Mouse (Mus musculus): ENCODE data around the gene Dhdh.
A peak's percentile ranks its signal among the peaks of the same experiment; 100 is the strongest.
"Not testable (repeated sequence)": the region's sequence is repeated elsewhere in the genome, so short reads cannot be mapped to it uniquely, and the experiment has no call there.

Gene Dhdh

DNA sequence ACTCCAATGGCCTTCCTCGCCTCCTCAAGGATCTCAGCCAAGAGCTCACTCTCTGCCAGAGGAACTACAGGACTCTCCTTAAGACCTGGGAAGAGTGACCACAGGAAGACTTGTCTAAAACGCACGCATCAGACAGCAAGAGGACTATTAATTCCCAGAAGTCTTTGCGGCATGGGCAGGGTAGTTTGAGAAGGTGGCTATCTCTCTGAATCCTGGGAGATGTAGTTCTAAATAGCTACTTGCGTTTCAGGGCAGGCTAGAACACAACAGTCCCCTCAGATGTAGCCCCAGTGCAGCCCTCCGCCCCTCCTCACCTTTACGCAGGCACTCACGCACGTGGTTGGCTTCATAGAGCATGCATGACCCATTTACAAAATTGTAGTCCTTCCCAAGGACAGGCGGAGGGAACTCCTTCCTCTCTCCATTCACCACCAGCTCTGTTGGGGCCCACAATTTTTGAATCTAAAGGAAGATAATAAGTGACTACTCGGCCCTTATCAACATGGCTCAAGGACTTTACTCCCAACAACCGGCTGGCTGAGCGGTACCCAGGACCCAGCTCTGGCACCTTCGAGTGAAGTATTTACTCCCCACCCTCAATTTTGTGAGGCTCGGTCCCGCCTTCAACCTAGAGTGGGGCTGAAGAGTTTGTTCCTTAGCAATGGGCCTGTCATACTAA lies 13.2 kb downstream of the Dhdh start:
- no peak for DNase-seq (ENCODE audit: low read depth, low spot score)

DNA sequence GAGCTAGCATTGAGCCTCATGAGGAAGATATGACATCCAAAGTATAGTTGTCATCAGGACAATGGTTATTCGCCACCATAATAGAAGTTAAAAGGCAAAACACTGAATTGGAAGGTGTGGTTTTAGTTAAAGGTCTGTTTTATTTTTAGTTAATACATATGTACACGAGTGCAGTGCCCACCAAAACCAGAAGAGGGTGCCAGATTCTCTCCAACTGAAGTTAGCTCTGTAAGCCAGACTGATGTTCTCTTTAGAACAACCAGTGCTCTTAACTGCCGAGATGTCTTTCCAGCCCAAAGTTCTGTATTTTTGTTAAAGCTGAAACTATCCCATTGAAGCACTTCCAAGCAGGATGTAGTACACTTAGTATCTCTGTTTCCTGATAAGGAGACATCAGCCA lies 17.7 kb downstream of the Dhdh start:
- no peak for DNase-seq (ENCODE audit: low read depth, low spot score)

DNA sequence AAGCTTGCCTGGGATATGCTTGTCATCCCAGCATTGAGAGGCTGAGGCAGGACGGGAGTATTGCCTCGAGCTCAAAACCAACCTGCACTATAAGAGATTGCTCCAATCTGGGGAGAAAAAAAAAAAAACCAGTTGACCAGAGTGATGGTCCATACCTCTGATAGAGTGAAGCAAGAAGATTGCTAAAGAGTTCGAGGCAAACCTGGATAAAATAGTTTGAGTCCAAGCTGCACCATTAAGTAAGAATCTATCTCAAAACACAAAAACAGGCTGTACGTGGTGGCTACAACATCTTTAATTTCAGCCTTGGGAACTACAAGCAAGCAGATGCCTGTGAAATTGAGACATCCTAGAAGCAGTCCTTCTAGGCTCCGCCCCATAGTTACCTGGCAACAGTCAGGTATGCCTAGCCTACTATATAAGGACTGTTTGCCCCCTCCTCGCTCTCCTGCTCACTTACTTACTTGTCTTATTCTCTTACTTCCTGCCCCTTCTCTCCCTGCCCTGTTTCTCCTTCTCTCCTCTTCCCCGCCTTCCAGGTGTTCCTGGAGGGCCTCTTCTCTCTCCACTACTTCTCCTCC lies 21.4 kb downstream of the Dhdh start:
- no peak for DNase-seq (ENCODE audit: low read depth, low spot score)

DNA sequence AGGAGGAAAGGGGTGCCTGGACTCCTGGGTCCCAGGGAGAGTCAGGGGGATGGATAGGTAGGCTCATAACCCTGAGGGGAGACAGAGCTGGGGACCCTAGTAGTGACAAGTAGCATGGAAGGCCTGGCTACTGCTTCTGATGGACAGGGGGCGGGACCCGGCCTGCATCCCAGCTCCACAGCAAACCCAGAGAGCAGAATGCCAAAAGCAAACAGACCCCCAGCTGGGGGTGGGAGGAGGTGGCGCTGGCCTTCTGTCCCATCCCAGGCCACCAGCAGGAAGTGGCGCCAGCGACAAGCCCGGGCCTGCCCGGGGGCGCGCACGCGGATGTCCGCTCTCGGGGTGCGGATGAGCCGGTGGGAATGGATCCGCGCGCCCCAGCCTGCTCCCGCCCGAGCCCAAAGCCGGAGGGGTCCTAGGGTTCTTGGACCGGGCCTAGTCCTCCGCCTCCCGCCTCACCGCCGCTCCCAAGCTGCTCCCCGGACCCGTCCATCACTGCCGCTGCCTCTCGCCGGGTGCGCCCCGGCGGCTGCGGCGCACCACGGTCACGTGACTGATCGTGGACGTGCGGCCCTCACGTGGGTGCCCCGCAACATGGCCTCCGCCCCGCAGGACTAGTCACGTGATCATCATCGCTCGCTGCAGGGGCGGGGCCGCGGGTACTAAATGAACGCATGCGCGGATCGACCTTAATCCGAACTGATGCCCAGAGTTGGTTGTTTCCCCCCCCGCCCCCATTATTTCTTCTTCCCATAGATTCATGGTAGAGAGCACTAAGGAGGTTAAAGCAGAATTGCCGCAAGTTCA lies 22.1 kb downstream of the Dhdh start, which contains the start of gene Bax:
TSS of gene Bax (minus strand) at position 616 of the 807 bp plus-strand sequence.
- peak; percentile 91 for DNase-seq (ENCODE audit: low read depth, low spot score)

DNA sequence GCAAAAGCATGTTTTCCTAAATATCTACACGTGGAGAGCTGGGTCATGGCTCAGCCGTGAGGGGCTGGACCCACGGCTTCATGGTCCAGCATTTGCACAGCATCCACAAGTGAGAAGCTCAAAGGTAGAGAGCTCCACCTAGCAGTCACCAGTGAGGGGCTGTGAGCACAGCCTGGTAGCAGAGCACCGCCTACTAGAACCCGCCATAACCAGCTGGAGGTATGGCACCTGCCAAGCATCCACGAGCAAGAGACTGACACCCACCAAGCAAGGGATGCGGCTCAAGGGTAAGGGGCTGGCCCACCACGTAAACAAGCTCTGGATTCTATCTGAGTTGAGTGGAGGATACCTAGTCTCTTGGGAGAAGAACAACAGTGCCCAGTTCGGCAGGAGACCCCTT lies 23.1 kb downstream of the Dhdh start:
- no peak for DNase-seq (ENCODE audit: low read depth, low spot score)

DNA sequence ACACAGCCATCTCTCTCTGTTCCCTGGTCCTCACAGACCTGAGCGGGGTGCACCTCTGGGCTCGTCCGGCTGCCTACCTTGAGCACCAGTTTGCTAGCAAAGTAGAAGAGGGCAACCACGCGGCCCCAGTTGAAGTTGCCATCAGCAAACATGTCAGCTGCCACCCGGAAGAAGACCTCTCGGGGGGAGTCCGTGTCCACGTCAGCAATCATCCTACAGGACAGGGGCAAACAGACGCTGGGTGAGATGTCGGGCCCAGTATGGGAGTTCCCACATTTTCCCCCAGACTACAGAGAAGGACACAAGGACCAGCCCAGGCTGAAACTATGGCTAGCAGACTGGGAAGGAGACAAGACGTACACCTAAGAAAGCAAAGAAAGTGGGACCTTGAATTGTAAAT lies 23.5 kb downstream of the Dhdh start:
- no peak for DNase-seq (ENCODE audit: low read depth, low spot score)

DNA sequence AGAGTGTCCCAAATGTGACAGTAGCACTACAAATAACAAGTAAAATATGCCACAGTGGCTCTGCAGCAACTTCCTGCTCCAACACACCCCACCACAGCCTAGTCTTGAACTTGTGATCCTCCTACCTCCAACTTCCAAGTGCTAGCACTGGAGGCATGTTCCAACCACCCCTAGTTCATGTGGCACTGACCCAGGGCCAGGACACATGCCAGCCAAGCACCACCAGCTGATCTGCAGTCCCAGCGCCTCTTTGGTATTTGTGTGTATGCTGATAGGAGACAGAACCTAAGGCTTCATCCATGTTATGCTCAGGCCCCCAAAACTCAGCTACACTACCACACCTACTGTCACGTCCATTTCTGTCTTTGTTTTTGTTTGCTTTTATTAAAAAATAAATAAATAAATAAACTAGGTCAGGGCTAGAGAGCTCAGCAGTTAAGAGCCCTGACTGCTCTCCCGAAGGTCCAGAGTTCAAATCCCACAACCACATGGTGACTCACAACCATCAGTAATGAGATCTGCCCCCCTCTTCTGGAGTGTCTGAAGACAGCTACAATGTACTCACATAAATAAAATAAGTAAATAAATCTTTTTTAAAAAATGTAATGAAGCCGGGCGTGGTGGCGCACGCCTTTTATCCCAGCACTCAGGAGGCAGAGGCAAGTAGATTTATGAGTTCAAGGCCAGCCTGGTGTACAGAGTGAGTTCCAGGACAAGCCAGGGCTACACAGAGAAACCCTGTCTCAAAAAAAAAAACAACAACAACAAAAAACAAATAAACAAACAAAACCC lies 24.4 kb downstream of the Dhdh start:
- DNase-seq (ENCODE audit: low read depth, low spot score) = no peak

DNA sequence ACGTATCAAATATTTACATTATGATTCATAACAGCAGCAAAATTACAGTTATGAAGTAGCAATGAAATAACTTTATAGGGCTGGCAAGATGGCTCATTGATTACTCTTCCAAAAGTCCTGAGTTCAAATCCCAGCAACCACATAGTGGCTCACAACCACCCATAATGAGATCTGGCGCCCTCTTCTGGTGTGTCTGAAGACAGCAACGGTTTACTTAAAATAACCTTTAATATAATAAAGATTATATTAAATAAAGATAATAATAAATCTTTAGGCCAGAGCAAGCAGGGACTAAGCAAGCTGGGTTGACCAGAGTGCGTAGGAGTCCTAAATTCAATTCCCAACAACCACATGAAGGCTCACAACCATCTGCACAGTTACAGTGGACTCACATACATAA lies 25.7 kb downstream of the Dhdh start:
- DNase-seq (ENCODE audit: low read depth, low spot score) = not testable (repeated sequence)

DNA sequence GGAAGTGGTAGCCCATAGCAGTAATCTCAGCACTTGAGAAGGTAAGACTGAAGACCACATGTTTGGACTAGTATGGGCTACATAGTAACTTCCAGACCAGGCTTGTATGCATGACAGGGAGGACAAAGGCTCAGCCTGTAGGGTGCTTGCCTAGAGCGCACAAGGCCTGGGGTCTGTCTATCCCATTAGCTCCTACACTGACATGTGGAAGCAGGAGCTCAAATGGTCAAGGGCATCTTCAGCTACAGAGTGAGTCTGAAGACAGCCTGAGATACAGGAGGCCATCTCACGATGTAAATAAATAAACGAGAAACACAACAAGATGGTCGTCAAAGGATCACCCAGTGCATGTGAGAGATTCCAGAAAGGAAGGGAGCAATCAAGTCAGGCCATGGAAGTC lies 26.3 kb downstream of the Dhdh start:
- no peak for DNase-seq (ENCODE audit: low read depth, low spot score)

DNA sequence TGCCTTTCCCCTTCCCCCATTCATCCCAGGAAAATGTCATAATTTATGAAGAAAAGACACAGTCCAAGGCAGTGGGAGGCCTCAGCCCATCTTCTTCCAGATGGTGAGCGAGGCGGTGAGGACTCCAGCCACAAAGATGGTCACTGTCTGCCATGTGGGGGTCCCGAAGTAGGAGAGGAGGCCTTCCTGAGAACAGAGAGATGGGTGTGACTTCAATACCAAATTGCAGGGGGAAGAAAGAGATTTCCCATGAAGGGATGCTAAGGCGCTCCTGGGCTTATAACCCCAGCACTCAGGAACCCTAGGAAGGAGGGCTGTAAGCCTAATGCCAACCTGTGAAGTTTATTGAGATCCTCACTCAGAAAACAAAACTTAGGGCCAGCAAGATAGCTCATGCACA lies 26.8 kb downstream of the Dhdh start:
- no peak for DNase-seq (ENCODE audit: low read depth, low spot score)

DNA sequence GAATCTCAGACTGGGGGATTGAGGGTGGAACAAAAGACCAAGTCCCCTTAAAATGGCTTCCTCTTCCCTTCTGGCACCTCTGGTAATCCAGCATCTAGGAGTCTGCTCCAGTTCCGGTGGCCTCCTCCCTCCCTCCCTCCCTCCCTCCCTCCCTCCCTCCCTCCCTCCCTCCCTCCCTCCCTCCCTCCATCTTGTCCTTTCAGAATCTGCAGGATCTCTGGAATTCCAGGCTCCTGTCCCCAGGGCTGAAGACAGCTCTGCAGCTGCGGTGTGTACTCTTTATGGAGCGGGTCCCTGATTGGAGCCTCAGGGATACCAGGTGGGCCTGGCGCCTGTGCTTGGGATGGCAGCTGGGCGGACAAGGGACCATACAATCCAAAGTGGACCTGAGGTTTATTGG lies 27.3 kb downstream of the Dhdh start:
- DNase-seq (ENCODE audit: low read depth, low spot score) = no peak

DNA sequence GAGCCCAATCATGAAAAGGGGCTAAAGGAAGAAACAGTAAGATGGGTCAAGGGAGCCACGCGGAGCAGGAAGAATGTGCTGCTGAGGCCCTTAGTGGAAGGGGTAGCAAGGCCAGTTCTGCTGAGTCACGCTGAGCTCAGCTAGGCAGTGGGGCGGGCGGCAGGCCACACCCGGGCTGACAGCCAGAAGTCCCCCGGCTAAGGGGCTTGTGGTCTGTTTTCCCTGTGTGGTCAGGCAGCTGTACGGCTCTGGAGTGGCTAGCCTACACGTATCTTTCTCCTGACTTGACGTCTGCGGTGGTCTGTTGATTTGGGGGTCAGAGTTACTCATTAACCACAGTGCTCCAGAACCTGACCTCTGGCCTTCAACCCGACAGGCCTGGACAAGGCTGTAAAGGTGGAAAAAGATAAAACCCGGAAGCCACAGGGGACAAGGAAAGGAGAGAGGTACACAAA lies 27.7 kb downstream of the Dhdh start:
- DNase-seq (ENCODE audit: low read depth, low spot score) = no peak

DNA sequence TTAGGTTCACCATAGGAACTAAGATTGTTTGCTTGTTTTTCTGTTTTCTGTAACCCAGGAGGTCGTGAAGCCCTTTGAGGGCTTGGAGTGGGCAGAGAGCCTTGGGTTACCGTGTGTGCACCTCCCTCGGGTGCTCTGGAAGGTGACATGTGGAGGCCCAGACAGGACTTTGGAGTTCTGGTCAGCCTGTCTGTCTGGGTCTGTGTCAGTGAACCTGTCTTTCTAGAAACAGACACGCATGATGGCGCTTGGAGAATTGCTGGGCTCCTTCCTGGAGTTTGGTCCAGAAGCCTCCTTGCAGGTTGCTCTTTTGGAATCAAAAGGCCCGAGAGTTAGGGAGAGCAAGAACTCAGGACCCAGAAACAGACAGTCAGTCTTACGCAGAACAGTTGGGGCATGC lies 28.2 kb downstream of the Dhdh start:
- no peak for DNase-seq (ENCODE audit: low read depth, low spot score)

DNA sequence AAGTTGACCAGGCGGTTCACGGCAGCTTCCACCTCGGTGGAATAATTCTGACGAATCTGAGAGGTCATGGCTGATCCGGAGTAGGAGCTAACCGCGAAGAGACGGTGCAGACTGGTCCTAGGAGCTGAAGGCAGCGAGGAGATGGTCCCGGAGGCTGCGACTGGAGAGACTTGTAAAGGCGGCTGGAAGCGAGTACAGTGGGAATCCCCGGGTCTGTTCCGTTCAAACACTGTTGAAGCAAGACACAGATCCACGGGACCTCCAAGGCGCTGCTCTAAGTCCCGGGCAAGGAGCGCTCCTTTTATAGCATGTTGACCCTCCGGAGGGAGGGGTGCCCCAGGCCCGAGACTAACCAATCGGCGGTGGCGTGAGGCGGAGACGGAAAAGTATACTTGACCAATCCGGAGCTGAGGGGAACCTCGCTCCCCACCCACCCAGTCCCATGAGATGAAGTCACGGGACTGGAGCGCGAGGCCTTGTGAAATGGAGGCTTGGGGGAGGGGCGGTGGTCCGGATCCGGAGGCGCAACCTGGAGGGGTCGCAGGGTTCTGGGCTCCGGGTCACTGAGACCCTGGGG lies 29.0 kb downstream of the Dhdh start, which contains the start of gene Ftl1:
TSS of gene Ftl1 (minus strand) at position 321 of the 577 bp plus-strand sequence.
- peak; percentile 99 for DNase-seq (ENCODE audit: low read depth, low spot score)

DNA sequence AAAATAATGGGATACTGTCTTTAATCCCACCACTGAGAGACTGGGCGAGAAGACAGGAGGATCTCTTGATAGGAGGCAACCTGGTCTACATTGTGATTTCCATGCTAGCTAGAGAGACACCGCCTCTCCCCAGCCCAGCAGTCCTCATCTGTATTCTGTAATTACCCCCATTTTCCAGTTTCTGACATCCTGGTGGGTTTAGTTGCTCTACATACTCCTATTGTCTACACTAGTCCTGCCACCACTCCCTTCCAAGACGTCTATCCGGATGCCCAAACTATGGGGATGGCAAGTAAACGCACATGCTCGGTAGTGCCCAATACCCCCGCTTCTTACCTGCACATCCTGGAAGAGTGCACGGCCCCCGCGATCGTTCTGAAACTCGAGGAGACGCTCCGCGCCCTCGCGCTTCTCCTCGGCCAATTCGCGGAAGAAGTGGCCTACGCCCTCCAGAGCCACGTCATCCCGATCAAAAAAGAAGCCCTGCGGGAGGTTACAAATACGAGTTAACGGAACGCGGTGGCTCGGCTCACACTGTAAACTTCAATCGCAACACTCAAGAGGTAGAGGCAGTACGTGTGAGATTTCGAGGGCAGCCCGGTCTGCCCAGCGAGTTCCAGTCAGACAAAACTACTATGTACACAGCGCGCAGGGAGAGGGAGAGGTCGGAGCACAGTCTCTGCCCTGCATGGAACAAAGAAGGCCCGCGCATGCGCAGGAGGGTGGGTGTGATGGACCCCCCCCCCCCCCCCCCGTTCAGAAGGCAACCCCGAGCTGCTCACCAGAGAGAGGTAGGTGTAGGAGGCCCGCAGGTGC lies 29.6 kb downstream of the Dhdh start:
- DNase-seq (ENCODE audit: low read depth, low spot score) = peak; percentile 65

DNA sequence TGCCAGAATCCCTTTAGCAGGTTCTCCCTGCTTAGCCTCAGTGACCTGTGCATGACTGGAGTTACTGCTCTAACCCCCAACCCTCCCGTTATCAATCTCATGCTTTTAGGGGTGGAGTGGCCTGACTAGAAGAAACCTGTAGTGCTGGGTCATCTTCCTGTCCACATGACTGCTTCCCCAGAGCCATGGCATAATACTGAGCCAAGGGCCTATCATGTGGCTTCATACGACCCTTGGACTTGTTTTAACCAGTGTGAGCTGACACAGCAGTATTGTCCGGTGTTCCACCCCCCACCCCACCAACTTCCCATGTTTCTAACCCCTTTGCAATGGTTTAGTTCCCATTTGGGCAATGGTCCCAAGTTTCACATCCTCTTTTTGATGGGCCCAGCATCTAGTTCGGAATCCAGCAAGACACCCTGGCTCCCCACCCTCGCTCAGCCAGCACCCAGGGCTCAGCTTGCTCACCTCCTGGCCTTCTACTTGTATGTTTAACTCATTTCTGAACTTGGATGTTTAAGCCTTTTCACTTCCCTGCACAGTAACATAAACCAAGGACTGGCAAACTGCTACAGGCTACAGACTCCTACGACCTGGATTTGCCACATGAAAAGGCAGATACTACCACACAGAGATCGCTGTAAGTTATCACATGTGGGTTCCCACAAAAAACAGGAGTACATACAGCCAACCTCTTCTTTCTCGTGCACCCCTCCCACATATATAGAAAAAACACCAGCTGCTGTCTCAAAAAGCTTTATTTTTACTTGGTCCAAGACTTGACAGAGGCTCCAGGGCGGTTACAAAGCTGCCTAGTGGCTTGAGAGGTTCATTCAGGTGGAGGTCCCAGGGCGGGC lies 31.2 kb downstream of the Dhdh start:
- no peak for DNase-seq (ENCODE audit: low read depth, low spot score)

DNA sequence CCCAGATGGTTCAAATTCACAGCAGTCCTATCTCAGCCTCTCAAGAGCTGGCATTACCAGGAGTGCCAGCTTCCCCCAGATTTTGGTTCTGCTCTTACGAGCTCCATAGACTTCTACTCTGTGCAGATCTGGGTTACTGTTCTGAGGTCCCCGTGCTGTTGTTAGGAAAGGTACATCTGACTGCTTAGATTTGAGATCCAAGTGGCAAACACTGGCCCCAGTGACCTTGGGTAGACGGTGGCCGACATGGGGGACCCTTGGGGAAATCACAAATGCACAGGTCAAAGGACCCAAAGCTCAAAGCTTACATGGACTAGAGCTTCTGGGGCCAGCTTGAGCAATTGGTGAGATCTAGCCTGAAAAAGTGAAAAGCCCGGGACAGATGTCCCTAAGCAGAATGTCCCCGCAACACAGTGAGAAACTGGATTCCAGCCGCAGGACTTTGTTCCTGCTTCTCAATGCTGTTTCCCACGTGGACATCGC lies 31.8 kb downstream of the Dhdh start:
- DNase-seq (ENCODE audit: low read depth, low spot score) = no peak

DNA sequence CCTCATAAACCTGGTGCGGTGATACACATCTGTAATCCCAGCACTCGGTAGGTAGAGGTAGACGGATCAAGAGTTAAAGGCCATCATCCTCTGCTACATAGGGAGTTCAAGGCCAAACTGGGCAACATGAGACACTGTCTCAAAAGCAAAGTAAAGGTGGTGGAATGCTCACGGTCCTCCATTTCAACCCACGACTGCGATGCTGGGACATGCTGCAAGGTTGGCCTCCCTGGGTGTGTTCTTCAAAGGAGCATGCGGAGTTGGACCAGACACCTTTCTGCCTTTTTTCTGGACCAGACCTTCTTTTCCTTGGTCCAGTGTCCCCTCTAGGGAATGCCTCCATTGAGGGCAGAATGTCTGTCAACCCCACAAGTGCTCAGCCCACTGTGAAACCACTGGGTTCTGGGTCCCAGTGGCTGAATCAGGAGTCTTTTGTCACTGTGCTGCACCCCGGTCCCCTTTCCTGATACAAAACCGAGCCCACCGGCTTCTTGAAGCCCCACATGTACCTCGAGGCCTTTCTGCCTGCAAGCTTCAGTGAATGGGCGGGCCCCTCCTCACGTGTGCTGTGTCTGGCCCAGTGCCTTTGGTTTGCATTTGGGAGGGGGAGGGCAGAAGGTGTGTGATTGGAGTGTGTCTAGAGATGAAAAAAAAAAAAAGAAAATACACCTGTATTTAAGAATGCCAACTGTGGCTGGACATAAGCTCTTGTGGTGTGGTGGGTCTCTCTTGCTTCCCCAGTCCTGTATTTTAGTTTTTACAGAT lies 32.5 kb downstream of the Dhdh start:
- no peak for DNase-seq (ENCODE audit: low read depth, low spot score)

DNA sequence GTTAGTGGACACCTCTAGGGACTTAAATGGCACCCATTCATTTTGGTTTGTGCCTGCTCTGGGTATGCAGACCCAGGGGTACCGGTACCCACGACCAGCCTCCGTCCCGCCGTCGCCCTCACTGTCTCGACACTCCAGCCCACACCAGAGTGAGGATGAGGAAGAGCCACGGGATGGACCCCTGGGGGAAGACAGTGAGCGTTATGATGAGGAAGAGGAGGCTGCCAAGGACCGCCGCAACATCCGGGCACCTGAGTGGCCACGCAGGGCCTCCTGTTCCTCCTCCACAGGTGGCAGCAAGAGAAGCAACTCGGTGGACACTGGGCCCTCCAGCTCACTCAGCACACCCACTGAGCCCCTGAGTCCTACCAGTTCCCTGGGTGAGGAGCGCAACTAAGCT lies 33.6 kb downstream of the Dhdh start:
- no peak for DNase-seq (ENCODE audit: low read depth, low spot score)
